Mouse (Mus musculus) brain, embryonic 14.5 days (tissue): ENCODE measurements at regions not wholly inside any gene's neighbourhood (a gene's known extent, or its start where the extent isn't known, plus 50 kb on each side); places are given as distances from the start of the nearest gene placed in this dataset.
A peak's percentile ranks its signal among the peaks of the same experiment; 100 is the strongest.

Experiments
- CTCF ChIP-seq: fragments of 200-500 bp; IDR thresholded peaks from 2 replicates; pipeline ENCODE4 v1.5.1; 2012; ENCODE audit warnings: inconsistent platforms, mild to moderate bottlenecking, moderate library complexity, borderline replicate concordance; ENCODE audit not compliant: insufficient read depth, insufficient read length; ENCODE audit errors: extremely low read depth
- POLR2A ChIP-seq: fragments of 200-500 bp; IDR thresholded peaks from 2 replicates; pipeline ENCODE4 v1.6.1; 2012; ENCODE audit warnings: mild to moderate bottlenecking, inconsistent platforms, borderline replicate concordance; ENCODE audit not compliant: poor library complexity, insufficient read depth, insufficient read length, severe bottlenecking; ENCODE audit errors: extremely low read depth

DNA sequence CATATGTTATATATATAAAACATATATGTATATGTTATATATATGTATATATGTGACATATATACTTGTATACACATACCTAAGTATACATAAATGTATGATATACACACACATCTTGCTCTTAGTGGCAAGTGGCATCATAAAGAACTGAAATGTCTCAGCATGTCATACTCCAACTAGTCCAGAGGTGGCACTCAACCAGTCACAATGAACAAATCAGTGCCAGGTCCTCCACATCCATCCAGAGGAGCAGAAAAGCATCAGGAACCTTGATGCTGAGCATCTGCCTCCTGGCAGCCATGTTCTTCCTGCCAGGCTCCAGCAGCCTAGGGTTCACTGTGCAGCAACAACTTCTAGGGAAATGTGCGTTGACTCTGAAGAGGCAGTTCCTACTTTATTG is 405.2 kb upstream of the Mki67 start:
- TF ChIP-seq POLR2A = no peak
- TF ChIP-seq CTCF = peak; percentile 26; the same call in 1 of the 2 replicates
